Mouse (Mus musculus): ENCODE results near the gene Ifrd2. TPM values are rescaled to one million over a fixed set of nuclear protein-coding genes. Genes with fewer than 3 reads are reported as not detected.

Ifrd2 gene
- polyA plus RNA-seq (2015; fragmentation: Nextera tagmentation; extraction: Ambion mirVana), result 14.5 and 16.9 TPM in 2 replicates

DNA sequence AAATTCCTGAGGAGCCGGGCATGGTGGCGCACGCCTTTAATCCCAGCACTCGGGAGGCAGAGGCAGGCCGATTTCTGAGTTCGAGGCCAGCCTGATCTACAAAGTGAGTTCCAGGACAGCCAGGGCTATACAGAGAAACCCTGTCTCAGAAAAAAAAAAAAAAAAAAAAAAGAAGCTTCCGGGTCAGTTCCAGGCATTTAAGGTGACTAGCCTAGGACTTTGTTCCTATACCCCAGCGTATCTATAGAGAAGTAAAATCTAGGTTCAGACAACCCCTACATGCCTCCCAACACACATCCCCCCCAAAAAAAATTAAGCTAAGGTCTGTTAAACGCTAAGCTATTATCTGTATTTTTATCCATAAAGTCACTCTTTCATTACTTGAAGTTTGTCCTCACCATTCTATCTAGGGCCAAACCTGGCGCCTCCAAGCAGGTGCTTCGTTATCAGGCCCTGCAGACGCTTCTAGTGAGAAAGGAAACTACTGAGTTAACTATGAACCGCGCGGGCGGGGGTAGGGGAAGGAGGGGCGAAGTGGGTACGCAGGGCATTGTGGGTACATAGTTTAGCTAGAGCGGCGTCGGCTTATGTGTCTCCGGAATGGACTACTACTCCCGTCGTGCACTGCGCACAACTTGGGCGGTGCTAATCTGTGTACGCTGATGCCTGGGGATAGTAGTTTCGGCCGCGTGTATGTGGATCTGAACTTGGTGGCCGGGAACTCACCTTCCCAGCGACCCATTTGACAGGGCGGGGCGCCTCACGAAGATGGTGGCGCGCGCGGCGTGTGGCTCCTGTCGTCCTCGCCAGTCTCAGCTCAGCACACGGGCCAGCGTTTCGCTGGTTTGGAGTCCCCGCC, at the start of gene Ifrd2:
Gene Ifrd2 (plus strand): TSS at position 669 of the 859 bp plus-strand sequence.
- peak; percentile 96 for ATAC-seq (replicated peaks)
- peak within 1 kb of the TSS; percentile 46 for H3K9ac ChIP-seq
- peak within 1 kb of the TSS; percentile 65 for H3K4me2 ChIP-seq
- peak within 1 kb of the TSS; percentile 60 for H3K4me3 ChIP-seq
- H3K27me3 ChIP-seq (replicated peaks), result no peaks in the 10 kb centered on the region
- H3K9me3 ChIP-seq, result no peaks in the 10 kb centered on the region
- H3K4me1 ChIP-seq, result peaks cover 16% of the 10 kb centered on the region
- WGBS, result 15% methylated on average over 46 of the region's 46 CpGs
- H3K27ac ChIP-seq, result no peak within 1 kb of the TSS
- H3K36me3 ChIP-seq (replicated peaks), result peaks cover 7% of the 10 kb centered on the region; the same call in 1 of the 2 replicates

DNA sequence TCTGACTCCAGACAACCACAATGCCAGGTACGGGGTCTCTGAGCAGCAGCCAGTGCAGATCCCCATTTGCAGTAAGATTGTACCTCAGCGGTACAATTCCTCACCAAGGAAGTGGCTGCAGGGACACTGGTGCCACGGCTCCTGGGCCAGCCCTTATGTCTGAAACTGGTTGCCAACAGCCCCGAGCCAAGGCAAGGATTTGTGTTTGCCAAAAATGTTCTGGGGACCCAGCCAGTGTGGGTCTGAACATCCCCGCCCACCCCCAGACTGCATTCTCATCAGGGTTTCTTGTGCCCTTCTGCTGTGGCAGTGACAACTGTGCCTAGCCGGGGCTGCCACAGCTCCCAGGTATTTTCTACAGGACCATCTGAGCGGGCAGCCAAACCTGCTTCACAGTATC, 49.2 kb upstream of the Ifrd2 start:
- H3K27me3 ChIP-seq (replicated peaks), result no peaks in the 10 kb centered on the region
- H3K9me3 ChIP-seq, result no peaks in the 10 kb centered on the region
- no peak for ATAC-seq (replicated peaks)
- no peak overlapping the region for H3K4me2 ChIP-seq
- WGBS, result 94% methylated on average over 7 of the region's 7 CpGs
- H3K4me3 ChIP-seq, result no peak overlapping the region
- no peak overlapping the region for H3K9ac ChIP-seq
- H3K36me3 ChIP-seq (replicated peaks), result peaks cover 25% of the 10 kb centered on the region
- no peak overlapping the region for H3K27ac ChIP-seq
- peaks cover 57% of the 10 kb centered on the region for H3K4me1 ChIP-seq

- Histone ChIP-seq H3K27ac (no peak overlapping the region), H3K4me1 (peaks cover 57% of the 10 kb centered on the region), H3K9me3 (no peaks in the 10 kb centered on the region), H3K27me3 (replicated peaks) (no peaks in the 10 kb centered on the region), H3K4me2 (no peak overlapping the region), H3K9ac (no peak overlapping the region), H3K36me3 (replicated peaks) (peaks cover 27% of the 10 kb centered on the region), H3K4me3 (no peak overlapping the region)
- 93% methylated on average over 3 of the region's 3 CpGs for WGBS
- no peak for ATAC-seq (replicated peaks)
These were observed 48.7 kb upstream of the Ifrd2 start for GRCm38 (mm10) chr9:107538711-107539110.

- no peak overlapping the region for H3K27ac ChIP-seq
- no peaks in the 10 kb centered on the region for H3K27me3 ChIP-seq (replicated peaks)
- no peaks in the 10 kb centered on the region for H3K9me3 ChIP-seq
- H3K4me3 ChIP-seq, result no peak overlapping the region
- no peak for ATAC-seq (replicated peaks)
- peaks cover 51% of the 10 kb centered on the region for H3K4me1 ChIP-seq
- 92% methylated on average over 8 of the region's 8 CpGs for WGBS
- H3K9ac ChIP-seq, result no peak overlapping the region
- H3K4me2 ChIP-seq, result no peak overlapping the region
- peaks cover 38% of the 10 kb centered on the region for H3K36me3 ChIP-seq (replicated peaks)
These were observed 47.5 kb upstream of the Ifrd2 start for GRCm38 (mm10) chr9:107539940-107540339.

DNA sequence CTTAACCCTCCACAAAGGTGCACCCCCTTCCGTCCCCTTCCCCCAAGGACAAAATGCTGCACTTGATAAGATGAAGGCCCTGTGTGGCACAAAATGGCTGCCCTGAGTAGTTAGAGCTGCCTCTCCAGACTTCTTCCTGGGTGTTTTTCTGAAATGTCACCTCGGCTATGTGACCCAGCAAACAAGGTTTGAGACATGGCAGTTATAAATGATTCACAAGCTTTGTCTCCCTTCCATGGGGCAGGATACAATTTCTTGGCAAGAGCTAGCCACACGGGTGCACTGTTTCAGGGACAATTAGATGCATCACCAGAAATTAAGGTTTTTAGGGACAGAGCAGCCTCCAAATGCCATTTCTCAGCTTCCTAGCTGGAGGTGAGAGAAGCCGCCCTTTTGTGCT, 47.0 kb upstream of the Ifrd2 start:
- 73% methylated on average over 4 of the region's 4 CpGs for WGBS

GRCm38 (mm10) chr9:107541005-107541404, 46.4 kb upstream of the Ifrd2 start:
- Histone ChIP-seq H3K4me2 (peak overlapping the region; percentile 83), H3K36me3 (replicated peaks) (peaks cover 38% of the 10 kb centered on the region), H3K4me1 (peaks cover 50% of the 10 kb centered on the region), H3K9me3 (no peaks in the 10 kb centered on the region), H3K4me3 (peak overlapping the region; percentile 72), H3K27me3 (replicated peaks) (no peaks in the 10 kb centered on the region), H3K9ac (peak overlapping the region; percentile 63), H3K27ac (peak overlapping the region; percentile 80)
- ATAC-seq (replicated peaks), result no peak
- WGBS, result 46% methylated on average over 10 of the region's 10 CpGs

More for the DNA sequence above, 47.0 kb upstream of the Ifrd2 start:
- no peak for ATAC-seq (replicated peaks)
- Histone ChIP-seq H3K9me3 (no peaks in the 10 kb centered on the region), H3K4me3 (peak overlapping the region; percentile 72; the same call in 1 of the 2 replicates), H3K27me3 (replicated peaks) (no peaks in the 10 kb centered on the region), H3K36me3 (replicated peaks) (peaks cover 38% of the 10 kb centered on the region), H3K4me1 (peaks cover 51% of the 10 kb centered on the region), H3K4me2 (peak overlapping the region; percentile 83), H3K27ac (no peak overlapping the region), H3K9ac (no peak overlapping the region)

DNA sequence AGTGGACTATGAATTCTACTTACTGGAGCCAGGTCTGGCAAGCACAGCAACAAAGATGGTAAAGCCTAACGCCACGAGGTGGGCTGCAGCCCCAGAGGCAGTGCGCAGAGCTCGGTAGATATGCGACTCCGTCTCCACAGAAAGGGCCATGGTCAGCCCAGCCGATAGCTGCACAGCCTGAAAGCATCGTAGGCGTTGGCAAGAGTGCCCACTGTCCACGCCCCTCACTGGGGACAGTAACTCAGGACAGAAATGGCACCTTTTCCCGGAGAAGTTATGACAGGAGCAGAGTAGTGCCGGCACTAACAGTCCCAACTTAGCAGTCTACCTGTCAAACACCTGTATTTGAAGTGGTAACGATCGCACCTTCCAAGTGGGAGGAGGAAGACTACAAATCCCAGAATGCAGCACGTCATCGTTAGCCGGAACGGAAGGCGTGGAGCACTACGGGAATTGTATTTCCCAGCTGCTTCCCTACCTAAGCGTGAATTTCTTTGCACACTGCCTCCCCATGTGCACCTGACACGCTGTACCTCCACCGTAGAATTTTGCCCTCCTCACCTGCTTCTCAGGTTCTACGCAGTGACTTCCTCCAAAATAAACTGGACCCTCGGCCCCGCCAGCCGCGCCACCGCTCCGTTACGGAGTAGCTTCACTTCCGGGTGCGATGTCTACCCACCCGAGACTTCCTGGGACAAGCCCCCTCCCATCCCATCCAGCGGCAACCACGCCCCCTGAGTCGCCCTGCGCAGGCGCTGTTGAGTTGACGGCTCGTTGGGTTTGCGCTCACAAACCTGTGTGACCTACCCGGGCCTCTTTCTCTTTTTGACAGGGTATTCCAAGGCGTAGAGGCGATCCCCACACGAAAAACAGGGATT, 45.7 kb upstream of the Ifrd2 start, which contains the start of the genes Cyb561d2 and Nprl2:
Gene Cyb561d2 (minus strand): TSS at position 720 of the 878 bp plus-strand sequence.
Gene Nprl2 (plus strand): TSS at position 753 of the 878 bp plus-strand sequence.
- Histone ChIP-seq H3K4me2 (peak within 1 kb of the TSS; percentile 83), H3K27ac (peak within 1 kb of the TSS; percentile 80), H3K27me3 (replicated peaks) (no peaks in the 10 kb centered on the region), H3K36me3 (replicated peaks) (peaks cover 38% of the 10 kb centered on the region), H3K9ac (peak within 1 kb of the TSS; percentile 63), H3K4me3 (peak within 1 kb of the TSS; percentile 72), H3K9me3 (no peaks in the 10 kb centered on the region), H3K4me1 (peaks cover 50% of the 10 kb centered on the region)
- peak; percentile 85 for ATAC-seq (replicated peaks)
- under 1% methylated on average over 46 of the region's 46 CpGs for WGBS

GRCm38 (mm10) chr9:107542352-107542686, 45.1 kb upstream of the Ifrd2 start:
- peak overlapping the region; percentile 72 for H3K4me3 ChIP-seq
- H3K27me3 ChIP-seq (replicated peaks), result no peaks in the 10 kb centered on the region
- ATAC-seq (replicated peaks), result peak; percentile 37
- H3K9ac ChIP-seq, result peak overlapping the region; percentile 63
- peak overlapping the region; percentile 83 for H3K4me2 ChIP-seq
- no peaks in the 10 kb centered on the region for H3K9me3 ChIP-seq
- H3K27ac ChIP-seq, result peak overlapping the region; percentile 65
- H3K36me3 ChIP-seq (replicated peaks), result peaks cover 38% of the 10 kb centered on the region
- peaks cover 50% of the 10 kb centered on the region for H3K4me1 ChIP-seq
- 2% methylated on average over 11 of the region's 11 CpGs for WGBS

GRCm38 (mm10) chr9:107542721-107543120, 44.7 kb upstream of the Ifrd2 start:
- Histone ChIP-seq H3K4me1 (peaks cover 50% of the 10 kb centered on the region), H3K9ac (peak overlapping the region; percentile 63), H3K27ac (no peak overlapping the region; the same call in 1 of the 2 replicates), H3K36me3 (replicated peaks) (peaks cover 38% of the 10 kb centered on the region), H3K4me2 (peak overlapping the region; percentile 83), H3K27me3 (replicated peaks) (no peaks in the 10 kb centered on the region), H3K4me3 (peak overlapping the region; percentile 72), H3K9me3 (no peaks in the 10 kb centered on the region)
- 54% methylated on average over 8 of the region's 8 CpGs for WGBS
- ATAC-seq (replicated peaks), result no peak

GRCm38 (mm10) chr9:107543299-107543698, 44.1 kb upstream of the Ifrd2 start:
- Histone ChIP-seq H3K27ac (no peak overlapping the region), H3K4me1 (peaks cover 53% of the 10 kb centered on the region), H3K36me3 (replicated peaks) (peaks cover 32% of the 10 kb centered on the region; the same call in 1 of the 2 replicates), H3K9ac (no peak overlapping the region), H3K9me3 (no peaks in the 10 kb centered on the region), H3K4me3 (no peak overlapping the region), H3K4me2 (no peak overlapping the region; the same call in 1 of the 2 replicates), H3K27me3 (replicated peaks) (no peaks in the 10 kb centered on the region)
- WGBS, result 87% methylated on average over 11 of the region's 11 CpGs
- ATAC-seq (replicated peaks), result no peak

DNA sequence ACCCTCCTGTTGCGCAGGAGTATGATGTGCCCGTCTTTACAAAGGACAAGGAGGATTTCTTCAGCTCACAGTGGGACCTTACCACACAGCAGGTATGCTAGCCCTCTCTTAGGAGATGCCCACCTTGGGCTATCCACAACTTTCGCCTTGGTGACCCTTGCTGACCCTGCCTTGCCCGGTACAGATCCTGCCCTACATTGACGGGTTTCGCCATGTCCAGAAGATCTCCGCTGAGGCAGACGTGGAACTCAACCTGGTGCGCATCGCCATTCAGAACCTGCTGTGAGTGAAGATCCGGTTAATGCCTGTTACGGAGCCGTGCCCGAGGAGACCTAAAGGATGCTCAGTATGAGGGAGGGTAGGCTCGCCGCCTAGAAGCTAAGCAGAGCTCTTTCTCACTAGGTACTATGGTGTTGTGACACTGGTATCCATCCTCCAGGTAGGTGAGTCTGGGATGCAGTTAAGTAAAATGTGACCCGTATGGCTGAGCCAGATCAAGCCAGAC, 43.2 kb upstream of the Ifrd2 start:
- ATAC-seq (replicated peaks), result no peak
- no peaks in the 10 kb centered on the region for H3K9me3 ChIP-seq

More for the DNA sequence above, 43.2 kb upstream of the Ifrd2 start:
- Histone ChIP-seq H3K9ac (no peak overlapping the region), H3K4me3 (no peak overlapping the region), H3K4me2 (no peak overlapping the region), H3K27me3 (replicated peaks) (peaks cover 5% of the 10 kb centered on the region; the same call in 1 of the 2 replicates), H3K4me1 (peaks cover 53% of the 10 kb centered on the region), H3K27ac (no peak overlapping the region), H3K36me3 (replicated peaks) (peaks cover 22% of the 10 kb centered on the region; the same call in 1 of the 2 replicates)
- 93% methylated on average over 17 of the region's 17 CpGs for WGBS

All from midbrain, embryonic 15.5 days (tissue).